Comparison of ENCODE assay signal across 8 mouse cellular contexts in genomic region chr17:30612075-30612859, GRCm38 (mm10). TPM values are rescaled to one million over a fixed set of nuclear protein-coding genes. Genes with fewer than 3 reads are reported as not detected.
A peak's percentile ranks its signal among the peaks of the same experiment; 100 is the strongest.
DNase-seq lines count a peak whose midpoint lies in the region; ATAC-seq and TF ChIP-seq lines count a peak whose summit lies in the region.

No protein-coding gene starts in this region.

- 0 out of 2 replicates have a peak, but pooled peaks cover 6% of the 10 kb centered on the region for H3K4me1 ChIP-seq in hindbrain, embryonic 14.5 days (replicated peaks; ENCODE audit: control insufficient read depth, insufficient read depth, low read length)

- H3K9ac ChIP-seq in hindbrain, embryonic 14.5 days = peak overlapping the region; percentile 68

- H3K36me3 ChIP-seq in hindbrain, embryonic 14.5 days (replicated peaks; ENCODE audit: control insufficient read depth, insufficient read depth) = no peaks in the 10 kb centered on the region

- peak; percentile 82 for DNase-seq in Patski (ENCODE audit: low read depth, low spot score)
- peak; percentile 100 for DNase-seq in cerebellum, postnatal 25 days
- DNase-seq in frontal cortex, postnatal 25 days (ENCODE audit: low spot score in 2 of 2) = peak; percentile 100
- DNase-seq in hindbrain, embryonic 14.5 days (ENCODE audit: low spot score) = peak; percentile 94
- peak; percentile 100 for DNase-seq in layer of hippocampus, postnatal 36 days
- DNase-seq in lung, postnatal 36 days = peak; percentile 100
- DNase-seq in retina, postnatal 1 day = peak; percentile 97
- DNase-seq in urinary bladder, adult 18-20 months (ENCODE audit: low spot score in 2 of 2) = peak; percentile 100

- H3K9me3 ChIP-seq in hindbrain, embryonic 14.5 days (ENCODE audit: control insufficient read depth, low read length) = no peaks in the 10 kb centered on the region

- CTCF ChIA-PET in Patski (lab: Charles Lee) = interaction anchor here (0.9 kb wide), 1 partner anchor 13 kb away, joined by 3 read pairs; no protein-coding TSS in a partner anchor

- WGBS in hindbrain, embryonic 14.5 days = under 1% methylated on average over 34 of the region's 34 CpGs

- H3K27me3 ChIP-seq in Patski = peaks cover 2% of the 10 kb centered on the region
- H3K27me3 ChIP-seq in hindbrain, embryonic 14.5 days (ENCODE audit: control insufficient read depth, insufficient read depth, low read length) = no peaks in the 10 kb centered on the region

- peak overlapping the region; percentile 49 for H3K4me3 ChIP-seq in hindbrain, embryonic 14.5 days (replicated peaks; ENCODE audit: low read length)

- ATAC-seq in Patski = peak; percentile 100
- peak; percentile 99 for ATAC-seq in hindbrain, embryonic 14.5 days (ENCODE audit: low FRiP score)

- in situ Hi-C loops in Patski (cut with MboI; ENCODE audit: low pct_unique_long_range_greater_than_20kb) = no loop called here

- TF ChIP-seq CTCF in Patski (IDR thresholded peaks at IDR 0.05) = no peak

- H3K4me2 ChIP-seq in hindbrain, embryonic 14.5 days (replicated peaks) = peak overlapping the region; percentile 67

- H3K27ac ChIP-seq in hindbrain, embryonic 14.5 days = peak overlapping the region; percentile 81

- POLR2A ChIA-PET in Patski (lab: Charles Lee) = interaction anchor here (0.6 to 0.7 kb wide), 6 partner anchors 106 to 682 kb away, joined by 3 to 6 read pairs (median 5); no protein-coding TSS in a partner anchor

RNA-seq across cellular contexts. Expression of gene Dnah8, which starts 11.9 kb away (rescaled TPM):
- not detected for polyA plus RNA-seq in Patski (2021)
- polyA plus RNA-seq in hindbrain, embryonic 14.5 days (2014; fragmentation: Nextera tagmentation; extraction: Ambion mirVana) = 2.6 and 3.1 TPM in 2 replicates
- 1 to 10 TPM; 2.8 to 2.9 TPM for total RNA-seq in layer of hippocampus, postnatal 36 days (2021)

RNA-seq across cellular contexts. Expression of gene Glo1, which starts 14.4 kb away (rescaled TPM):
- 208 TPM for polyA plus RNA-seq in Patski (2021)
- 185 and 194 TPM in 2 replicates for polyA plus RNA-seq in hindbrain, embryonic 14.5 days (2014; fragmentation: Nextera tagmentation; extraction: Ambion mirVana)
- 100 to 1,000 TPM; 184 to 191 TPM for total RNA-seq in layer of hippocampus, postnatal 36 days (2021)

RNA-seq across cellular contexts. Expression of gene Btbd9, which starts 36.0 kb away (rescaled TPM):
- polyA plus RNA-seq in Patski (2021) = 27.6 TPM
- 117 and 126 TPM in 2 replicates for polyA plus RNA-seq in hindbrain, embryonic 14.5 days (2014; fragmentation: Nextera tagmentation; extraction: Ambion mirVana)
- total RNA-seq in layer of hippocampus, postnatal 36 days (2021) = 100 to 1,000 TPM; 149 to 174 TPM

Comparison
In these comparisons a context has a peak if more than half of its experiments do, and no peak if none do; other contexts are left out.
1. Peak in every context shown above with its lines: DNase-seq, ATAC-seq, H3K4me3 ChIP-seq and H3K27ac ChIP-seq.